Mouse (Mus musculus): ENCODE results near the gene Olfr958. TPM values are rescaled to one million over a fixed set of nuclear protein-coding genes. Genes with fewer than 3 reads are reported as not detected.

Gene Olfr958
- polyA plus RNA-seq, 1 experiment from 2014 or later = not detected

DNA sequence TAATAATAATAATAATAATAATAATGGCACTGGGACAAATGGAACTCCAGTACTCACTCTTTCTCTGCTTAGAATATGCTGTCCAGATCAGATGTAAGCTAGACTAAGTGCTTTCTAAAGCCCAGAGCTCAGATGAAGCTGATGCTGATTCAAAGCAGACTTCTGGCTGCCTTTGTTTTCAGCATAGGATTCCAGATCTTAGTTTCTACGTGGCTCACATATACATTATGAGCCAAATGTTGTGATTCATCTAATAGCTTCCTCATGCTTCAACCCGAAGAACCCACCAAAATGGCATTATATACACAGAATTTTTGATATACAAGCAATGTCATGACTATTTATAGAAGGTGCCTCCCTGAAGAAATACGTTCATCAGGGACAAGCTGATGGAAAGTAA is 38.3 kb downstream of the Olfr958 start, which contains the start of gene Olfr957:
Olfr957 (minus strand) TSS at position 279 of the 400 bp plus-strand sequence.
- POLR2A ChIA-PET = no interaction called here
- CTCF ChIA-PET = no interaction called here

DNA sequence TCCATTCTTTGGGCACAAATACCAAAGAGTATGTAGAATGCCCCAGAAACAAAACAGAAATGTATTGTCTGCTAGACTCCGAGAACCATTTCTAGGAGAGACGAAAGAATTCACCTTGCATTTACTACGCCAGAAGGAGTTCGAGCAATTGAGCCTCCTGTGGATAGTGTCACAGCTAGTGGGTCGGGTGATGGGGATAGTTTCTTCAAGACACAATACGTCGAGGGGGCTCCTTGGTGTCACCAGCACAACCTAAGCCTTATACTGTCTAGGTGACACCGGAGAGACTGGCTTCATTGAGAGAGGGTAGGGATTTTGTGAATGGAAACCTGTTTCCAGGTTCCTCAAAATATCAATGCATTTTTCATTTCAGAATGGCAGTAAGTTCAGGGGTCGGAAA is 44.4 kb downstream of the Olfr958 start:
- peaks cover 5% of the 10 kb centered on the region for H3K27me3 ChIP-seq
- ATAC-seq = no peak
- in situ Hi-C loops (cut with MboI; ENCODE audit: low pct_unique_long_range_greater_than_20kb) = loop anchor here (10.0 to 25.0 kb wide), 2 partner anchors 715 to 828 kb away; no protein-coding TSS in a partner anchor
- TF ChIP-seq CTCF (IDR thresholded peaks at IDR 0.05) = no peak
- ChIA-PET CTCF (no interaction called here), POLR2A (no interaction called here)
- DNase-seq (ENCODE audit: low read depth, low spot score) = no peak

More for the DNA sequence above, 38.3 kb downstream of the Olfr958 start, which contains the start of gene Olfr957:
- peaks cover 5% of the 10 kb centered on the region for H3K27me3 ChIP-seq
- no peak for DNase-seq (ENCODE audit: low read depth, low spot score)
- ATAC-seq = no peak
- no peak for TF ChIP-seq CTCF (IDR thresholded peaks at IDR 0.05)
- in situ Hi-C loops (cut with MboI; ENCODE audit: low pct_unique_long_range_greater_than_20kb) = loop anchor here (25.0 kb wide), 1 partner anchor 822 kb away; no protein-coding TSS in a partner anchor

DNA sequence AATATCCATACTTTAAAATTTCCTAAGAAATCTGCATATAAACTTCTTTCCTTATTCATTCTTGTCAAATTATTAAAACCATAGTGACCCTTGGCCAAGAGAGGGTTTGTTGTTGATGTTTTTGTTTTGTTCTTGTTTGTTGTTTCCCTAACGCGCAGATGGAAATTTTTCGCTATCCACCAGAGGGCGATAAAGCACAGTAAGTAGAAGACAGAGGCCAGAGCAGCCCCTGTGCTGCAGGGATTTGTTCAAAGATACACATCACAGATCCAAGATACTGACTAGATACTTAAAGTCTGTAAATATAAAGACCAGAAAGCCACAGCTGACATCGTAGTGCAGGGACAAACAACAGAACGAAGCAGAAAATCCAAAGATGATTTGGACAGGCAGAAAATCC is 44.9 kb downstream of the Olfr958 start:
- CTCF ChIA-PET = no interaction called here

More for the DNA sequence above, 44.9 kb downstream of the Olfr958 start:
- peak; percentile 71 for TF ChIP-seq CTCF (IDR thresholded peaks at IDR 0.05)
- peak; percentile 1 for DNase-seq (ENCODE audit: low read depth, low spot score)
- POLR2A ChIA-PET = no interaction called here
- in situ Hi-C loops (cut with MboI; ENCODE audit: low pct_unique_long_range_greater_than_20kb) = loop anchor here (10.0 to 25.0 kb wide), 2 partner anchors 716 to 828 kb away; no protein-coding TSS in a partner anchor
- peak; percentile 65 for ATAC-seq
- peaks cover 2% of the 10 kb centered on the region for H3K27me3 ChIP-seq

Other genes starting within 250 kb of the Olfr958 start
- gene Olfr948, start 228.0 kb downstream of the Olfr958 start, polyA plus RNA-seq (2021) = not detected
- gene Olfr951, start 166.6 kb downstream of the Olfr958 start, polyA plus RNA-seq (2021) = not detected
- not detected for gene Olfr952, start 126.9 kb downstream of the Olfr958 start, polyA plus RNA-seq (2021)
- gene Olfr954, start 97.4 kb downstream of the Olfr958 start, polyA plus RNA-seq (2021) = not detected
- not detected for gene Olfr955, start 82.1 kb downstream of the Olfr958 start, polyA plus RNA-seq (2021)
- not detected for gene Olfr44, start 60.1 kb downstream of the Olfr958 start, polyA plus RNA-seq (2021)
- gene Olfr957, start 38.2 kb downstream of the Olfr958 start, polyA plus RNA-seq (2021) = not detected
- not detected for gene Olfr959, start 21.5 kb upstream of the Olfr958 start, polyA plus RNA-seq (2021)
- gene AW551984, start 50.3 kb upstream of the Olfr958 start, polyA plus RNA-seq (2021) = not detected
- gene Olfr148, start 56.6 kb upstream of the Olfr958 start, polyA plus RNA-seq (2021) = not detected
- not detected for gene Olfr960, start 67.3 kb upstream of the Olfr958 start, polyA plus RNA-seq (2021)
- gene Olfr961, start 91.0 kb upstream of the Olfr958 start, polyA plus RNA-seq (2021) = not detected
- not detected for gene Olfr963, start 113.2 kb upstream of the Olfr958 start, polyA plus RNA-seq (2021)
- gene Olfr149, start 153.1 kb upstream of the Olfr958 start, polyA plus RNA-seq (2021) = not detected
- not detected for gene Olfr965, start 157.3 kb upstream of the Olfr958 start, polyA plus RNA-seq (2021)
- gene Olfr150, start 176.9 kb upstream of the Olfr958 start, polyA plus RNA-seq (2021) = not detected
- gene Olfr967, start 192.2 kb upstream of the Olfr958 start, polyA plus RNA-seq (2021) = not detected
- gene Olfr968, start 229.2 kb upstream of the Olfr958 start, polyA plus RNA-seq (2021) = not detected
- gene Olfr969, start 236.9 kb upstream of the Olfr958 start, polyA plus RNA-seq (2021) = not detected

Measured in Patski (cell line).